Mouse (Mus musculus) frontal cortex, adult 2 months (tissue): ENCODE results near the gene Rad9a. TPM values are rescaled to one million over a fixed set of nuclear protein-coding genes. Genes with fewer than 3 reads are reported as not detected.
"Not testable (repeated sequence)": the region's sequence is repeated elsewhere in the genome, so short reads cannot be mapped to it uniquely, and the experiment has no call there.

Experiments
- DNase-seq, 2 experiments: peaks; one replicate each; pipeline ENCODE4 v3.0.0; 2022; ENCODE audit warnings: low spot score in 1 of 2; ENCODE audit errors: extremely low spot score in 1 of 2
- polyA plus RNA-seq: library from polyadenylated mRNA; depleted of rRNA; stranded (reverse); fragments of >200 nt; gene quantifications from 2 replicates; pipeline ENCODE4 v1.2.3, GENCODE M21; 2012; rRNA removed

Rad9a gene
- 18.4 and 19.3 TPM in 2 replicates for polyA plus RNA-seq

DNA sequence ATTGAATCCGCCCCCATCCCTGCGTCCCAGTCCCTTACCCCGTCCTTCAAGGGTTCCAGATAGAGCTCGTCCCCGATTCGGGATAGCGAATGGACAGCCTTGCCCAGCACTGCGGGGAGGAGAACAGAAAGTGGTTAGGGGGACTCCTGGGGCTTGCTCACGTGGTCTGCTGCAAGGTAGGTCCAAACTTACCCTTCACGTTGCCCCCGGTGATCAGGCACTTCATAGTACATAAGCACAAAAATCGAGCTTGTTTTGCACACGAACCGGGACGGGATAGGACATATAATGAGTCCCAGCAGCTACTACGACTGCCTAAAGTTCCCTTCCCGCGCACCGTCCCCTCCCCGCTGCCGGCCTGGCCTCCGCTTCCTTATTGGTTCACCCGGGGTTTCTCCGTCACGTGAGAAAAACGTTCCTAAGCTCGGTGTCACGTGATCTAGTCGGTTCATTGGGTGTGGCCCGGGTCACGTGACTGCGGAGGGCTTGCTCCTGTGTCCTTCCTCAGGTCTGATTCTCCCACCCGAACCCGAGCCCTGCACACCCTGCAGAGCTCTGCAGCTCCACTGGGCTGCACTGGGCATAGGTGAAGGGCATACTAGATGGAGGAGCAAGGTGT lies at the start of gene Rad9a:
TSS of gene Rad9a (minus strand) at position 372 of the 619 bp plus-strand sequence.
- DNase-seq: peak; percentile 92 to 98

DNA sequence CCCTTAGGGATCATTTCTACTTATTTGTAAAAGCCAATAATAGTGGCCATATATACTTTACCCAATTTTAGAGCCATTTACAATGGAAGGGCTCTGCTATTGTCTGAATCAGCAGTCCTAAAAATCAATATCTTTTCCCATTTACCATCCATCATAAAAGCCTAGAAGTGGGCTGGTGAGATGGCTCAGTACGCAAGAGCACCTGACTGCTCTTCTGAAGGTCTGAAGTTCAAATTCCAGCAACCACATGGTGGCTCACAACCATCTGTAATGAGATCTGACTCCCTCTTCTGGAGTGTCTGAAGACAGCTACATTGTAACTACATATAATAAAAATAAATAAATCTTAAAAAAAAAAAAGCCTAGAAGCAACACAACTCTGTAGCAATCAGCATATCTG lies 47.2 kb upstream of the Rad9a start:
- not testable (repeated sequence) for DNase-seq

GRCm38 (mm10) chr19:4247010-4247409 lies 45.5 kb upstream of the Rad9a start:
- DNase-seq: no peak

- no peak for DNase-seq
Measured at GRCm38 (mm10) chr19:4244775-4245174, 43.3 kb upstream of the Rad9a start.

GRCm38 (mm10) chr19:4242416-4242815 lies 41.0 kb upstream of the Rad9a start:
- no peak for DNase-seq

DNA sequence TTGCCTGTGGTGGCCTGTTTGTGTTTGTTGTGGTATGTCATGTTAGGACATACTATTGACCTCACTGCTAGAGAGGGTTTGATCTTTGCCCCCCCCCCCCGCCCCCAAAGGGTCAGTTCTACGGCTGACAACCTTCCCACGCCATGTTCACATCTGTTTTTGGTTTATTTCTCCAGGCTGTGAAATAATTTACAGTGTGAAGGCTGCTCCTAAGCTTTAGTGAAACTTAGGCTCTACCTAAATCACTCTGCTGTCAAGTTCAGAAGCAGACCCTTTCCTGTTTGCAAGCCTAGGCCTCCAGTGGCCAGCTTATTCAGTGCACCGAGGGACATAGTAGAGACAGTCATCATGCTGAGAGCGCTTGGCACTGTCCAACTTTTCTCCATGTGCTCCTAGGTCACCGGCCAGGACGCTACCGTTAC lies 38.8 kb upstream of the Rad9a start:
- no peak for DNase-seq

GRCm38 (mm10) chr19:4234548-4234947 lies 33.1 kb upstream of the Rad9a start:
- no peak for DNase-seq

DNA sequence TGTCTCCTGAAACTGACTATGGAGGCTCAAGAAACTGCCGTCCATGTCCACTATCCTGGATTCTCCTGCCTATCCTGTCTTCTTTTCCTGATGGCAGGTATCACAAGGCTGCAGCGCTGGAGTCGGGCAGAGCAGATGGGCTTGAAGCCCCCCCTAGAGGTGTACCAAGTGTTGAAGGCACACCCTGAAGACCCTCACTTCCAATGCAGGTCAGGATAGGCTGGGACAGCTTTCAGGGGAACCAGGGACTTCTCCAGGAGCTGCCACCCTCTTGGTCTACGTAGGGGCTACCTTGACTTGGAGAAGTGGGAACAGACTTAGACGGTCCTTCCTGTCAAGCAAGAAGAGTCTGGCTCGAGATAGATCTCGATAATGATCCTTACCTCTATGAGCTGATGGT lies 31.2 kb upstream of the Rad9a start:
- DNase-seq: no peak

GRCm38 (mm10) chr19:4232186-4232572 lies 30.7 kb upstream of the Rad9a start:
- peak in 1 of 2 experiments; percentile 59 for DNase-seq

DNA sequence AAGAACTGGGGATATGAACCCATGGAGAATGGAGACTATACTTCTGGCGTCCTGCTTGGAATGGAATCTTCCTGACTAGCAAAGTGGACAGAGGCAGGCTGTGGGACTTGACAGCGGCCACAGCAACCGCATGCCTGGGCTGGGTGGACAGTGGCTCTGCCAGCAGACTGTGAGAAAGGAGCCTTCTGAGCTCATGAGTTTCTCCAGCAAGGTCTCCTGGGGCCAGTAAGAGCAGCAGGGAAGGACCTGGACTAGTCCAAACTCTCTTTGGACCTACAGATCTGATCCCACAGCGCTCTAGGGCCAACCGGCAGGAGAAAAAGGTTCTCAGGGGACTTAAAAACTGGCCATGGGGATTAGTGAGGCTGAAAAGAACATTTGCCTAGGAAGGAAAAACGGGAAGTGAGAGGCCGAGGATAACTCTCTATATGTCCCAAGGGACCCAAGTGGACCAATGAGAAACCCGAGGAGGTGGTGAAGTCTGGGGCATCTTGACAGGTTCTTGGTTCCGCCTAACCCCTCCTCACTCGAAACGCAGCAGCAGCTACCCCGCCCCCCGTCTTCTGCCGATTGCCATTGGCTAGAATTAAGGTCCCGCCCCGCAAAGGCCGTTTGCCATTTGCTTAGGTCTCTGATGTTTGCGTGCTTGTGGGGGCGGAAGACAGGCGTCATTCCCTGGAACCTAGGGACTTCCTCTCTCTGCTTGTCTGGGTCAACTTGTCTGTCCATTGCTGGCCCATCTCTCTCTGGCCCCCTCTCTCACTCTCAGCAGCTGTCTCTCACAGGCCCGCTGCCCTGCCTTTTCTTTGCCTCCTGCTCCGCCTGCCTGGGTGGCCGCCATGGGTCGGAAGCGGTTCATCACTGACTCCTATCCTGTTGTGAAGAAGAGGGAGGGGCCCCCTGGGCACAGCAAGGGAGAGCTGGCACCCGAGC lies 30.1 kb upstream of the Rad9a start, which contains the start of gene Pold4:
TSS of gene Pold4 (plus strand) at position 647 of the 933 bp plus-strand sequence.
- peak; percentile 96 to 99 for DNase-seq

DNA sequence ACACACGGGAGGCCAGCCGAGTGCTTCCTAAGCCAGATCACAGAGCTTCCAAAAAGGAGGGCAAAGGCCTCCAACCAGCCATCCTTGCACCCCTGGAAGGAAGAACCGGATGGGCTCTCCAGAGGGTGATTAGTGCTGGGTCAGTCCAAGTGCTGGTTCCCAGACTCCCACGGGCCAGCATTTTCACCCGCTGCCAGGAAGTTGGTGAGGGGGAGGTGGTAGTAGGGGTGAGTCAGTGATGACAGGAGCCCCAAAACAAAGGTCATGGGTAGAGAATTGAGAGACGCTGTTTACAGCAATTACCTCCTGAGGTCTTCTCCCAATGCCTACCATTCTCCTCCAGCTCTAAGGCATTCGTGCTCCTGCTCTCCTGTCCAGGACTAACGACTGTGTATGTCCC lies 29.0 kb upstream of the Rad9a start:
- peak in 1 of 2 experiments; percentile 22 for DNase-seq

GRCm38 (mm10) chr19:4229451-4230076 lies 28.1 kb upstream of the Rad9a start:
- no peak for DNase-seq

DNA sequence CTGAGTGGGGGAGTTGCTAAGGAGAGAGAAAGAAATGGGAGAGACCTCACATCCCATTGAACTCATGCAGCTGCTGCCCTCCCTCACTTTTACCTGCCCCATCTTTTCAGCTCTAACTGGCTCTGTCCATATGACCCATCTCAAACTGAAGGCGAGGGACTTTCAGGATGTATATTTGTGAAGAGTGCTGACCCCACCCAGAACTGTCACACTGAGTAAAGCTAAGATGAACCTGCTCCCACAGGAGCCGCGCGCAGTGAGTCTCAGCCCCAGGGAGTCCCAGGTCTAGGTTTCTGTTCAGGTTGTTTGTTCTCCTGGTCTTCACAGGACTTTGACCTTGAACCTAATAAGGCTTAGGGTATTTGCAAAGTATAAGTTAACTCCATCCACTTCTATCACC lies 27.4 kb upstream of the Rad9a start:
- DNase-seq: no peak

DNA sequence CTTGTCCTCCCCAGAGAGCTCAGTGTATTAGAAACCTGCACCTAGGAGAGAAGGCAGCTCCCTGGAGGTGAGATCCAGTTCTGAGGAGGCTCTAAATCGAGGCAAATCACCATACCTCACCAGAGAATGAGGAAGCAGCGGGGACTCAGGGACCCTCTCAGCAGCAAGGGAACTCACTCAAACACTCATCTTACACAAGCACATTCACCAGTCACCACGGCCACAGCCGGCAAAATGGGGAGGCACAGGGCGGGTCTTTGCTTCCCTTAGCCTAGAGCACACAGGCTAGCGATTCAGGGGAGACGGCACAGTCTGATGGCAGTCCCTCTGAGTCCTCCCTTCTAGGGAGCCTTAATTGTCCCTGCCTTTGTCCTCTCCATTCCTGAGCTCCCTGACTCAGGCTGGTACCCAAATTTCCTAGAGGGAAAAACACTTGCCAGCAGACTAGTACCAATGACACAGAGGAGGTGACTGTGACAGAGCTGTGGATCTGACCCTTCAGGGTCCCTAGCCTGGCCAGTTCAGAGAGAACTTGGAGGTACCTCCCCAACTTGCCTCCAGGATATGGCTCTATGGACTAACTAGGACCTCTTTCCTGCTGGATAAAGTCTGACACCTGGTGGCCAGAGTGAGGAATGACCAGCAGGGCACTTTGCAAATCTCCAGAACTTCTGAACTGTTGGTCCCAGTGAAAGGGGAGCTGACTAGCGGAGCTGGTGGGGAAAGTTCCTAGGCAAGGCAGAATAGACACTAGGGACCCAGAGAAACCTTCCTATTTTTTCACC lies 26.6 kb upstream of the Rad9a start:
- DNase-seq: peak in 1 of 2 experiments; percentile 89

- no peak for DNase-seq
Measured at GRCm38 (mm10) chr19:4227446-4227845, 26.0 kb upstream of the Rad9a start.

- DNase-seq: no peak
Measured at GRCm38 (mm10) chr19:4226779-4227178, 25.3 kb upstream of the Rad9a start.

DNA sequence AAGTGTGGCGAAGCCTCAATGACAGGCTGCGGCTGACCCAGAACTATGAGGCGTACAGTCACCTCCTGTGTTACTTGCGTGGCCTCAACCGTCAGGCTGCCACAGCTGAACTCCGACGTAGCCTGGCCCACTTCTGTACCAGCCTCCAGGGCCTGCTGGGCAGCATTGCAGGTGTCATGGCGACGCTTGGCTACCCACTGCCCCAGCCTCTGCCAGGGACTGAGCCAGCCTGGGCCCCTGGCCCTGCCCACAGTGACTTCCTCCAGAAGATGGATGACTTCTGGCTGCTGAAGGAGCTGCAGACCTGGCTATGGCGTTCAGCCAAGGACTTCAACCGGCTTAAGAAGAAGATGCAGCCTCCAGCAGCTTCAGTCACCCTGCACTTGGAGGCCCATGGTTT lies 20.7 kb upstream of the Rad9a start:
- DNase-seq: no peak

GRCm38 (mm10) chr19:4220957-4221743 lies 19.7 kb upstream of the Rad9a start:
- no peak for DNase-seq

DNA sequence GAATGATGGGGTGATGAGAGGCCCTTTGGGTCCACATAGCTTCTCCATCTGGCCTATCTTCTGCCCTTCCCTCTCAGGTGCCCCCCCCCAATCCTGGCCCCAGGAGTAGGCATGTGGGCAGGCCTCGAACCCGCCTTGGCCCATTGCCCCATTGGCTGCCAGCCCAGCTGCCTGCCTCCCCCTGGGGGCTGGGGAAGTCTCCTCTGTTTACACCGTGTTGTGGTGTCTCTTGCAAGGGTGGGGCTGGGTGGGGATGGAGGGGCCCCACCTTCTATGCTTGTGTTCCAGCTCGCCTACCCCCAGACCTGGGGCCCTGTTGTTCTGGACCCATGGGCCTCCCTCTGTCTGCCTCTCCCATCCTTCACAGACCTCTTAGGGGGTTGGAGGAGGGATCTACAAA lies 19.0 kb upstream of the Rad9a start:
- DNase-seq: no peak

DNA sequence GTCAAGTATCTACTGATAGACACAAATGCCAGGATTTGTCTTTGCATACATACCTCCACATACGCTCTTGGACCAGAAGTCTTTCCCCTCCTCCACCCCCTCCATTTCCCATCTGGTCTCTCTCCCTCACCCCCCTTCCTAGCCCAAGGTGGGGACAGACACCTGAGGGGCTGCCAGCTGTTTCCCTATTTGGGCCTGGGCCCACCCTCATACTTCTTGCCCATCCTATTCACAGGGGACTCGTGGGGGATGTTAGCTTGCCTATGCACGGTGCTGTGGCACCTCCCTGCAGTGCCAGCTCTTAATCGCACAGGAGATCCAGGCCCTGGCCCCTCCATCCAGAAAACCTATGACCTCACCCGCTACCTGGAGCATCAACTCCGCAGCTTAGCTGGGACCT lies 18.5 kb upstream of the Rad9a start:
- no peak for DNase-seq
